Mouse (Mus musculus): ENCODE results near the gene Orc2. TPM values are rescaled to one million over a fixed set of nuclear protein-coding genes. Genes with fewer than 3 reads are reported as not detected.

Gene Orc2
- polyA plus RNA-seq, 1 experiment from 2014 or later: 31.8 TPM

DNA sequence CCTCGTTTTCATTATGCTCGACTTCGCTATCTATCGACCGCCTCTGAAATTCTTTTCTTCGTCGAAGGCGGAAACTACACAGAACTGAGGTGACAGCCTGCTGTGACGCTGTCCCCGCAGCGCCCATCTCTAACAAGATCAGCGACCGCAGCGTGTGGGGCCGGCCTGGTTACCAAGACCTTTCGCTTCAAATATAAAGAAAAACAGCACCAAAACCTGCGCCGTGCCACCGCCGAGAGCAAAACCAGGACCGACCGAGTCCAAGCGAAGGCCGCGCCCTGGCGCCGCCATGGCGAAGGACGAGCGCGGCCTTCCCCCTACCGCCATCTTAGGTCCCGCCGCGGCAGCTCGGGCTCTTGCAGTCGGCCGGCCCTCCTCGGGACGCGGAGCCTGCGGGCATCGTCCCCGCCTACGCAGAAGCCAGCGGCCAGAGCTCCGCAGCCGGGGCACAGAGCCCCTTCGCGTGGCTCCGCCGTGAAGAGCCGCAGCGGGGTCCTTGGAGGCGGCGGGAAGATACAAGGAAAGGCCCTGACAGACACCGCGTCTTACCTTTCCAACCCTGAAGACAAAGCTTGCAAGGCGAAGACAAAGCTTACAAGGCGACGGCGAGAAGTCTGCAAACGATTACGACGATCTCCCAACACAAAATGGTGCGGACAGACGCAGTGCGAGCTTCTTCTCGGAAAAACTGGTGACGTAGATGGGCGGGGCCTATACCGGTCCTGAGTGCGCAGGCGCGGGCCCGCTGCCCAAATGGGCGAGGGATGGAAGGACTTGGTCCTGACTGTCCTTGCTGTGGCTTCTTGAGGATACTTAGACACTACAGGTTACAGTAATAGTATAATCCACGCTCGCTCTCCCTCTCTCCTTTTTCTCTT lies 81.3 kb downstream of the Orc2 start, which contains the start of gene Clk1:
Gene Clk1 (minus strand): TSS at position 696 of the 878 bp plus-strand sequence.
- in situ Hi-C loops (cut with MboI; ENCODE audit: low pct_unique_long_range_greater_than_20kb): loop anchor here (25.0 kb wide), 1 partner anchor 1011 kb away; the partner anchor contains the start of genes Maip1 and Tyw5
- ChIA-PET CTCF (interaction anchor here (1.0 kb wide), 1 partner anchor 29 kb away, joined by 3 read pairs; no protein-coding TSS in a partner anchor), POLR2A (interaction anchor here (0.9 to 1.7 kb wide), 5 partner anchors 11 to 31 kb away, joined by 3 to 5 read pairs (median 4); partner anchors contain the start of genes Bzw1 and Nif3l1)
- no peaks in the 10 kb centered on the region for H3K27me3 ChIP-seq
- ATAC-seq: peak; percentile 49
- no peak for TF ChIP-seq CTCF (IDR thresholded peaks at IDR 0.05)
- DNase-seq (ENCODE audit: low read depth, low spot score): no peak

DNA sequence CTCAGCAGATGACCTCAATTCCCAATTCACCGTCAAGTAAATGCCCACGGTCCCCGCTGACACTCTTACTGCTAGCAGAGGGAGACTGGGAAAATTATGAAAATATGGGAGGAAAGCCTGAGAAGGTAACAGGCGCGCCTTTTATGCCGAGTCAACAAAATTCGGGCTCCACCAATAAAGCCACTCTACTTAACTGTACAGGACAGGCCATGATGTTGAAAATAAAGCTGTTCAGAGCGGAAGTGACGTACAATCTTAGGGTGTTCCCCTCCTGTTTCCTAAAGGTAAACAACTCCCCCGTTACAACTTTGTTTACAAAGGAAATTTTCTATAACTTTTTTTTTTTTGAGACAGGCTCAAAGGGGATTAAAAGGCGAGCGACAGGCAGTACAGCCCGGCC lies 82.0 kb downstream of the Orc2 start:
- no peaks in the 10 kb centered on the region for H3K27me3 ChIP-seq
- no peak for DNase-seq (ENCODE audit: low read depth, low spot score)
- in situ Hi-C loops (cut with MboI; ENCODE audit: low pct_unique_long_range_greater_than_20kb): loop anchor here (25.0 kb wide), 1 partner anchor 1011 kb away; the partner anchor contains the start of genes Maip1 and Tyw5
- ATAC-seq: no peak
- ChIA-PET POLR2A (interaction anchor here (0.6 to 1.7 kb wide), 4 partner anchors 11 to 22 kb away, joined by 3 to 5 read pairs (median 4); partner anchors contain the start of gene Nif3l1), CTCF (interaction anchor here (1.0 kb wide), 1 partner anchor 29 kb away, joined by 3 read pairs; no protein-coding TSS in a partner anchor)
- TF ChIP-seq CTCF (IDR thresholded peaks at IDR 0.05): no peak

DNA sequence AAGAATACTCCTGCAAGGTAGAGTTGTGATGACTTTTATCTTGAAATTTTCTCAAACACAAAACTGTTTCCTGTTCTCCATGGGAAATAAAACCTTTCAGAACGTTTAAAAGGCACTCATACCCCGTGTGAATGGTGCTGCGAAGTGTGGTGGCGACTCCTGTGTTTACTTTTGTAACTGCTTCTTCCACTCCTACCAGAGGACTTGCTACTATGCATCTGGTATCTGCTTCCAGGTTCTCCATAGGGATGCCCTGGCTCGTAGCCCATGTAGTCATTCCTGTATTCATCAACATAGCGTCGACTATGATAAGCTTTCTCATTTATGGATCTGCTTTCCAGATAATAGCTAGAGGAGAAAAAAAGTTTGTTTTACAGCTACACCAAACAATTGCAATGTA lies 83.9 kb downstream of the Orc2 start:
- POLR2A ChIA-PET: interaction anchor here (1.0 kb wide), 1 partner anchor 8 kb away, joined by 5 read pairs; no protein-coding TSS in a partner anchor

DNA sequence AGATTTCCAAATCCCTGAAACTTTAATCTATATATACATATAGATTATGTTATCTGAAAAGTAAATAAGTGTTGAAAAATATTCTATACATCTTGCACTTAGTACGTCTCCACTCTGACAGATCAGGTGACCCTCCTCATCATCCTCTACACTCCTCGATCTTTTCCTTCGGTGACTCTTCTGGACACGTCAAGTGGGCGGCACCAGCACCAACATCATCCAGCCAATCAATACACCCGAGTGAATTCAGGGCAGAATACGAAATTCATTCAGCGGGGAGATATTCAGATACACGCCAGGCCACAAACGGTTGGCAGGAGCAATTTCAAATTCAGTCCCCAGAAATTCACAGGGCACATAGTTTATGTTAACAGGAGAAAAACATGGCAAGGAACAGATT lies 84.9 kb downstream of the Orc2 start:
- in situ Hi-C loops (cut with MboI; ENCODE audit: low pct_unique_long_range_greater_than_20kb): loop anchor here (25.0 kb wide), 1 partner anchor 1008 kb away; the partner anchor contains the start of genes Maip1 and Tyw5
- ATAC-seq (no peak), DNase-seq (ENCODE audit: low read depth, low spot score) (no peak)
- ChIA-PET CTCF (no interaction called here), POLR2A (no interaction called here)
- no peak for TF ChIP-seq CTCF (IDR thresholded peaks at IDR 0.05)
- no peaks in the 10 kb centered on the region for H3K27me3 ChIP-seq

More for the DNA sequence above, 83.9 kb downstream of the Orc2 start:
- no peak for TF ChIP-seq CTCF (IDR thresholded peaks at IDR 0.05)
- no peaks in the 10 kb centered on the region for H3K27me3 ChIP-seq
- CTCF ChIA-PET: interaction anchor here (0.8 to 1.4 kb wide), 4 partner anchors 23 to 67 kb away, joined by 3 to 4 read pairs (median 3); no protein-coding TSS in a partner anchor
- ATAC-seq (no peak), DNase-seq (ENCODE audit: low read depth, low spot score) (no peak)
- in situ Hi-C loops (cut with MboI; ENCODE audit: low pct_unique_long_range_greater_than_20kb): loop anchor here (25.0 kb wide), 1 partner anchor 1009 kb away; the partner anchor contains the start of genes Maip1 and Tyw5

DNA sequence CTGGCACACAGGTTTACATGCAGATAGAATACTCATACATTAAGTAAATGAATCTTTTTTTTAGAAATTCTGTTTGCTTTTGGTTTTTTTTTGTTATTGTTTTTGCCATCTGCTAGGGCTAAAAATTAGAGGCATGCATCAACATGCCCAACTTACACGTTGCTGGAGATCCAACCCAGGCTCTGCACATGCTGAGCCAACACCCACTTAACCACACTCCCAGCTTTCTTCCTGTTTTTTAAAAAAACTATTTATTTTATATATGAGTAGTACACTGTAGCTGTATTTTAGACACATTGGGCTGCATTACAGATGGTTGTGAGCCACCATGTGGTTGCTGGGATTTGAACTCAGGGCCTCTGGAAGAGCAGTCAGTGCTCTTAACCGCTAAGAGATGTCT lies 88.9 kb downstream of the Orc2 start:
- no peak for ATAC-seq
- ChIA-PET CTCF (interaction anchor here (1.0 kb wide), 1 partner anchor 17 kb away, joined by 3 read pairs; no protein-coding TSS in a partner anchor), POLR2A (interaction anchor here (0.8 to 1.1 kb wide), 3 partner anchors 10 to 22 kb away, joined by 4 to 6 read pairs (median 4); no protein-coding TSS in a partner anchor)
- no peak for DNase-seq (ENCODE audit: low read depth, low spot score)
- in situ Hi-C loops (cut with MboI; ENCODE audit: low pct_unique_long_range_greater_than_20kb): loop anchor here (25.0 kb wide), 1 partner anchor 1004 kb away; the partner anchor contains the start of genes Maip1 and Tyw5
- TF ChIP-seq CTCF (IDR thresholded peaks at IDR 0.05): no peak
- no peaks in the 10 kb centered on the region for H3K27me3 ChIP-seq

DNA sequence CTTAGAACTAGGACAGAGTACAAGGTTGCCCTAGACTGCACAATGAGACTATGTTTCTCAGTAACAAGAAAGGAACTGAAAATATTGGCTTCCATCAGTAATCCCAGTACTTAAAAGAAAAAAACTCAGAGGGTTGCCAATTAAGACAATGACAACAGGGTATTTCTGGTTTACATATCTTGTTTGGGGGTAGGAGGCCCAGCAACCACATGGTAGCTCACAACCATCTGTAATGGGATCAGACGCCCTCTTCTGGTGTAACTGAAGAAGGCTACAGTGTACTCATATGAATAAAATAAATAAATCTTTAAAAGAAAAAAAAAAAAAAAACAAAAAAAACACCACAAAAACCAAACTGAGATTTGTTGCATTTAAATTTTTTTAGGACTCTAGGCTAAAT lies 89.5 kb downstream of the Orc2 start:
- peak; percentile 24 for TF ChIP-seq CTCF (IDR thresholded peaks at IDR 0.05)
- no peak for ATAC-seq
- CTCF ChIA-PET: interaction anchor here (1.0 kb wide), 1 partner anchor 16 kb away, joined by 3 read pairs; no protein-coding TSS in a partner anchor
- no peak for DNase-seq (ENCODE audit: low read depth, low spot score)
- H3K27me3 ChIP-seq: no peaks in the 10 kb centered on the region
- in situ Hi-C loops (cut with MboI; ENCODE audit: low pct_unique_long_range_greater_than_20kb): loop anchor here (25.0 kb wide), 1 partner anchor 1003 kb away; the partner anchor contains the start of genes Maip1 and Tyw5
- POLR2A ChIA-PET: interaction anchor here (1.1 kb wide), 1 partner anchor 21 kb away, joined by 4 read pairs; no protein-coding TSS in a partner anchor

Other genes with a start within 250 kb of the Orc2 start
- 0.03 TPM for gene Aox2, start 226.8 kb downstream of the Orc2 start, polyA plus RNA-seq (2021)
- 205 TPM for gene Bzw1, start 112.2 kb downstream of the Orc2 start, polyA plus RNA-seq (2021)
- 109 TPM for gene Clk1, start 81.0 kb downstream of the Orc2 start, polyA plus RNA-seq (2021)
- gene Nif3l1, start 60.0 kb downstream of the Orc2 start, polyA plus RNA-seq (2021): 25.5 TPM
- gene Ppil3, start 59.6 kb downstream of the Orc2 start, polyA plus RNA-seq (2021): 56.3 TPM
- 7.0 TPM for gene Fam126b, start 81.2 kb upstream of the Orc2 start, polyA plus RNA-seq (2021)
- gene Ndufb3, start 81.3 kb upstream of the Orc2 start, polyA plus RNA-seq (2021): 159 TPM
- 0.24 TPM for gene Als2cr12, start 190.9 kb upstream of the Orc2 start, polyA plus RNA-seq (2021)
- gene Cflar, start 206.4 kb upstream of the Orc2 start, polyA plus RNA-seq (2021): 73.1 TPM